In the genomic region with DNA sequence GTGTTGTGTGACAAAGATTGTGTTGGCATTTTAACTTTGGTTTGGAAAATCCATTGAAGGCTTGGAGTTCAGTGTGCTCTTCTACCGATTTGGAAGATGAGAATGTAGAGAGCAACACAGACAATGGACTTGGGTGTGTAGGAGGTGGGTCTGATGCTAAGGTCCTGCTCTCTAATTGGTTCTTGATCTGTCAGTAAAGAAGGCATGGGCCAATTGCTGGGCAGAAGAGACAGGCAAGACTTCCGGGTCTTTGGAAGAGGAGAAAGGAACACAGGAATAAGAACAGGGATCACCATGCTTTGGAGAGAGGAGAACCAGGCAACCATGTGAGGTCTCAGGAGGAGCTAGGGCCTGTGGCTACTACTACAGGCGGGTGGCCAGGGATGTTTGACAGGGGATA, we compare ENCODE assay signal across 27 mouse cellular contexts. TPM values are rescaled to one million over a fixed set of nuclear protein-coding genes. Genes with fewer than 3 reads are reported as not detected.
"Had no signal": no experiment of that assay in that cellular context is flagged by ENCODE, and none has a peak within 500 bp of the region (broad histone marks: within the 10 kb centered on the region; RNA-seq: fewer than 3 reads in every experiment).

No protein-coding gene starts in this region.

- H3K4me1 ChIP-seq: heart, embryonic 13.5 days; heart, embryonic 15.5 days; hindbrain, embryonic 10.5 days; hindbrain, embryonic 12.5 days; intestine, embryonic 15.5 days; limb, embryonic 13.5 days; limb, embryonic 15.5 days; liver, embryonic 13.5 days; liver, embryonic 15.5 days had no signal

- H3K27ac ChIP-seq: heart, adult 2 months; heart, embryonic 13.5 days; heart, embryonic 15.5 days; hindbrain, embryonic 10.5 days; hindbrain, embryonic 12.5 days; hindbrain, embryonic 14.5 days; intestine, embryonic 15.5 days; layer of hippocampus, adult 2 months; left cerebral cortex, adult 2 months; limb, embryonic 13.5 days; limb, embryonic 15.5 days; liver, embryonic 13.5 days; liver, embryonic 15.5 days had no signal

- H3K36me3 ChIP-seq: heart, embryonic 13.5 days; heart, embryonic 15.5 days; hindbrain, embryonic 10.5 days; hindbrain, embryonic 12.5 days; intestine, embryonic 15.5 days; limb, embryonic 13.5 days; limb, embryonic 15.5 days; liver, embryonic 13.5 days; liver, embryonic 15.5 days had no signal

- H3K27me3 ChIP-seq: hindbrain, embryonic 12.5 days; intestine, embryonic 15.5 days; limb, embryonic 13.5 days; limb, embryonic 15.5 days; liver, embryonic 13.5 days; liver, embryonic 15.5 days had no signal

- DNase-seq: gastrocnemius, postnatal 14 days; gastrocnemius, postnatal 36 days; heart, adult 2 months; heart, postnatal 14 days; heart, postnatal 4 days; kidney, adult 18-20 months; kidney, adult 8-10 months; kidney, postnatal 10 days; kidney, postnatal 25 days; kidney, postnatal 4 days; liver, embryonic 13.5 days had no signal

- H3K9me3 ChIP-seq: heart, embryonic 13.5 days; heart, embryonic 15.5 days; hindbrain, embryonic 10.5 days; hindbrain, embryonic 12.5 days; intestine, embryonic 15.5 days; limb, embryonic 13.5 days; limb, embryonic 15.5 days; liver, embryonic 13.5 days; liver, embryonic 15.5 days had no signal

- H3K4me3 ChIP-seq: heart, adult 2 months; heart, embryonic 13.5 days; heart, embryonic 15.5 days; hindbrain, embryonic 10.5 days; hindbrain, embryonic 12.5 days; intestine, embryonic 15.5 days; layer of hippocampus, adult 2 months; left cerebral cortex, adult 2 months; limb, embryonic 13.5 days; limb, embryonic 15.5 days; liver, embryonic 13.5 days; liver, embryonic 15.5 days had no signal

- H3K9ac ChIP-seq: heart, embryonic 13.5 days; heart, embryonic 15.5 days; hindbrain, embryonic 12.5 days; hindbrain, embryonic 14.5 days; intestine, embryonic 15.5 days; limb, embryonic 13.5 days; limb, embryonic 15.5 days; liver, embryonic 13.5 days; liver, embryonic 15.5 days had no signal

RNA-seq across cellular contexts. Expression of a gene that starts 7.7 kb away (rescaled TPM):
- total RNA-seq: heart, postnatal 14 days; layer of hippocampus, postnatal 10 days; left cerebral cortex, postnatal 36 days had no signal
- polyA plus RNA-seq: inflammation-experienced regulatory T-cells, adult 6 months; kidney, embryonic 14.5 days; liver, adult 2 months had no signal
